Mouse (Mus musculus) heart, postnatal 0 days (tissue): ENCODE measurements at regions not wholly inside any gene's neighbourhood (a gene's known extent, or its start where the extent isn't known, plus 50 kb on each side); places are given as distances from the start of the nearest gene placed in this dataset.

Source experiments
- CTCF ChIP-seq: IDR thresholded peaks from 2 replicates; pipeline ENCODE4 v1.5.1; 2016; ENCODE audit warnings: antibody characterized with exemption, control low read depth, low read depth
- EP300 ChIP-seq: IDR thresholded peaks from 2 replicates; pipeline ENCODE4 v1.6.1; 2016; ENCODE audit warnings: antibody characterized with exemption, low read depth

GRCm38 (mm10) chr17:48819703-48820102, 112.5 kb upstream of the Lrfn2 start:
- TF ChIP-seq EP300 (no peak), CTCF (no peak)
